Mouse (Mus musculus) liver, embryonic 14.5 days (tissue): ENCODE measurements around the gene Mea1.

ENCODE experiments used
- CTCF ChIP-seq: IDR thresholded peaks from 2 replicates; pipeline ENCODE4 v1.5.1; 2016; ENCODE audit warnings: antibody characterized with exemption, low read depth, control low read depth
- EP300 ChIP-seq: IDR thresholded peaks from 2 replicates; pipeline ENCODE4 v1.6.1; 2016; ENCODE audit warnings: antibody characterized with exemption, low read depth

DNA sequence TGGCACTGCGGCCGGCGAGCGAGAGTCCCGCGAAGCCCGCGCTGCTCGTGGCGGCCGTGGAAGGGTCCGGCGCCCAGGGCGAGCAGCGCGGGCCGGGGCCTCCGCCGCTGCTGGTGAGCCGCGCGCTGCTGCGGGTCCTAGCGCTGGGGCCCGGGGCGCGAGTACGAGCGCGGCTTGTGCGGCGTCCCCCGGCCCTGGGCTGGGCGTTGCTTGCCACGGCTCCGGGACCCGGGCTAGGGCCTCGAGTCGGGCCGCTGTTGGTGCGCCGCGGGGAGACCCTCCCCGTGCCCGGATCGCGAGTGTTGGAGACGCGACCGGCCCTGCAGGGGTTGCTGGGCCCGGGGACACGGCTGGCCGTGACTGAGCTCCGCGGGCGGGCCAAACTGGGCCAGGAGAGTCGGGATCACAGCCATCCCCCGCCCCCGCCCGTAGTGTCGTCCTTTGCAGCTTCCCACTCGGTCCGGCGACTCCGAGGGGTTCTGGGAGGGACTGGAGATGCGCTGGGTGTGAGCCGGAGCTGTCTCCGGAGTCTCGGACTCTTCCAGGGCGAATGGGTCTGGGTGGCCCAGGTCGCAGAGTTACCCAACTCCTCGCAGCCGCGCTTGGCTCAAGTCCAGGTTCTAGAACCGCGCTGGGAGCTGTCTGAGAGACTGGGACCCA lies 33.1 kb downstream of the Mea1 start:
- no peak for TF ChIP-seq CTCF
- no peak for TF ChIP-seq EP300
